Mouse (Mus musculus) frontal cortex, postnatal 25 days (tissue): Measurements from ENCODE around the gene Usp12.
A peak's percentile ranks its signal among the peaks of the same experiment; 100 is the strongest.

Source experiments
- DNase-seq, 2 experiments: peaks; one replicate each; pipeline ENCODE4 v3.0.0; 2022; ENCODE audit warnings: low spot score in 2 of 2

Gene Usp12

DNA sequence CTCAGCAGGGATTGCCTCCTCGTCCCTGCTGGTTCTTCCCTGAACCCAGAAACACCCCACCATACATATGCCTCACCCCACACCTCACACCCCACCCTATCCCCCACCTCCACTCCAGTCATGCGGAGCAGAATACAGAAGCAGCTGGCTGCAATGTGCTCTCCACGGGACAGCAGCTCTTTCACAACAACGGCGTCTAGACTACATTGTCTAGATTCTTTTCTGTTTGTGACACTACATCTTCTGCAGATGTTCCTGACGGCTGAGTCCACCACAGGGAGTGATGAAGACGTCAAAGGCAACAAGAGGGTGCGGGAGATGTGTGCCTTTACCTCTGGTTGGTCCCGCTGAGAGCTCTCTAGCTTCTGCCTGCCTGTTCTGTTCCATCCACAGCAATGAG lies 3.2 kb upstream of the Usp12 start:
- DNase-seq: no peak

DNA sequence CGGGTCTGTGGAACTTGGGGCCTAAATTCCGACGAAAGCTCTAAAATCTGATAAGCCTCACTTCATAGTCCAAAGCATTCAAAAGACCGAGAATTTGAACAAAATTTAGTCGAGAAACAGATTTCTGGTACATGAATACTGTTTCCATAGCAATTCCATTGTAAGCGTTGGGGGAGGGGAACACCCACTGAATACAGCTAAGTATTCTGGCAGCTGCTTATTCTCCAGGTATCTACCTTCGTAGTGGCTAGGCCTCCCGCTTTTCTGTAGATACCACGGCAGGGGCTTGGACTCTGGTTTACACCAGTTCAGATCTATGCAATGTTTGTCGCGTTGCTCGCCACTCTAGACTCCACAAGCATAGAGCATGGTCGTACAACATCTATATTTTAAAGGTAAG lies 922 bp upstream of the Usp12 start:
- no peak for DNase-seq

DNA sequence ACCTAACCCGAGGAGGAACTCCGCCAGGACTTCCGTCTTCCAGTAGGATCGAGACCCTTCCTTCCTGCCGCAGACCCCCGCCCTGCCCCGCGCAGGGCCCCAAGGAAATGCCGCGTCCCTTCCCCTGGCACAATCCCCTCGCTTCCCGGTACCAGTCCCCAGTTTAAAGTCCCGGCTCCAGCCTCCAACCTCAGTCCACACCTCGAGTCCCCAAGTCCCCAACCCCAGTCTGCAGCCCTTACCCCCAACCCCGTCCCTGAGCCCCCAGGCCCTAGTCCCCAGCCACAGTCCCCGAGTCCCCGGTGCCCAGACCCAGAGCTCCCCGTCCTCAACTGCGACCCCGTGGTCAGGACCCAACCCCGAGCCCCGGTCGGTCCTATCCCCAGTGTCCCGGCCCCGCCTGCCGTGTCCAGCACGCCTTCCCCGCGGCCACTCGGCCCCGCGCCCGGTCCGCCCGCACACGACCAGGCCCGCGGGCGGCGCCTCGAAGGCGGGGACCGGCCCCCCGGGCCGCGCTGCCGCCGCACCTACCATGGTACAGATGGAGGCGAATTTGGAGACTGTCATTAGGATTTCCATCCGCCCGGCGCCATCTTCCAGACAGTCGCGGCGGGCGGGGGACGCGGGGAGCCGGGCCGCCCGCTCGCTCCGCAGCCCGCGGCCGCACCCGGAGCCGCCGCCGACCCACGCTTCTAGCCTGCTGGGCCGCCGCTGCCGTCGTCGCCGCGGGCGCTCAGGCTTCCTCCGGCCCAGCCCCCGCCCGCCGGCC lies 538 bp downstream of the Usp12 start:
- peak in 1 of 2 experiments; percentile 29 for DNase-seq

DNA sequence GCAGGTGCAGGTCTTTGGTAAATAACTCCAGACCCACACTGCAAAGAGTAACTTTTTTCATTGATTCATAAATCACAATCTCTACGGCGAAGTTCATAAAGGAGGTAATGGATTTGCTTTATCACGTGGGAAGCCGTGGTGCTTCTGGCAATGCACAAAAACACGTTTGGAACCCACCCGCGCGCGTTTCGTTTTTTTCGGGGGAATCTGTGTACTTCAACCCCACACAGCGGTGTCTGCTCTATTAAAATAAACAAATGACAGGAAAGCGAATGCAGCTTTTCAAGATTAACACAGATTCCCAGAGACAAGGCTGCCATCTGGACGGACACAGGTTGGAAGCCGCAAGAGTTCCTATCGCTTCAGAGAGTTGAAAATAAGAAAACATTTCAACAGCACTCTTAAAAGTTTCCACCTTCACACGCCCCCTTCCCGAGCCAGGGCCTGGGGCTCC lies 1.1 kb downstream of the Usp12 start:
- no peak for DNase-seq

DNA sequence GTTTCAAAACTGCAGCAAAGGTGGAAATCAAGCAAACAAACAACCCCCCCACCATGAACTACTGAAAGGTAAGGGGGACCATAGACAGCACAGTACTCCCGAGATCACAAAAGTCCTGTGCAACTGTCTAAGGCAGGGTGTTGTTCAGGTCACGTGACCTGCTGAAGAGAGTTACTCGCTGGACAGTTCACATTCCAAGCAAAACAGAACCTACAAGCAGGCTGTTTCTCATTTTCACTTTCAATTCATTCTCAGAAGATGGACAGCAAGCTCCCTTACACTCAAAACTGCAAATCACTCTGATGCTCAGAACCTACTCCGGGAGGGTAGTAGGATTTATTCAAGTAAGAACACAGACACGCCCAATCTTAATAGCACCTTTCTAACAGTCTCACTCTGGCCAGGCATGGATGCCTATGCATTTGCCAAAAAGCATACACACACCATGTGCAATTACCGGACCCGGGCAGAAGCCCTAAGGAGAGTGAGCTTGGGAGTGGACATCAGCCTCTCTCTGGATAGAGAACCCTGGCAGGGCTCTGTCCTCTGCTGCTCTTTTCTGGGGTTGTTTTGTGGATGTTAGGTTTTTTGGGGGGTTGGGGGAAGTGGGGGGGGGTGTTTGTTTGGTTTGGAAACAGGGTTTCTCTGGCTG lies 2.5 kb downstream of the Usp12 start:
- DNase-seq: no peak

DNA sequence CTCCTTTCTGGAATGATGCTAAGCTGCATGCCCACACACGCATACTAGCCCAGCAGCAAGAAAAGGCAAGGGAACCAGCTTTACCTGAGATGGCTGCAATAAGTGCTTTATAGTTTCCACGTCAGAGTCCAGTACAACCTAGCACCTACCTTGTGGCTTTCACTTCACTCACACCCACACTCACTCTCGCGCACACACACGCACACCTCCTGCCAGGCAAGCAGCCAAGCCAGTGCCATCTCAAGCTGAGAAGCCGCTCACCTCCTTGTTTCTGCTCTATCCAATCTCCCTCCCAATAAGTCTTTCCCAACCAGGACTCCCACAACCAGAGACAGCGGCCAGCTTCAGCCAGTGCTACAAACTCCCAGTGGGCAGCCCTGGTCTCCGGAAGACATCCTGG lies 3.9 kb downstream of the Usp12 start:
- no peak for DNase-seq

DNA sequence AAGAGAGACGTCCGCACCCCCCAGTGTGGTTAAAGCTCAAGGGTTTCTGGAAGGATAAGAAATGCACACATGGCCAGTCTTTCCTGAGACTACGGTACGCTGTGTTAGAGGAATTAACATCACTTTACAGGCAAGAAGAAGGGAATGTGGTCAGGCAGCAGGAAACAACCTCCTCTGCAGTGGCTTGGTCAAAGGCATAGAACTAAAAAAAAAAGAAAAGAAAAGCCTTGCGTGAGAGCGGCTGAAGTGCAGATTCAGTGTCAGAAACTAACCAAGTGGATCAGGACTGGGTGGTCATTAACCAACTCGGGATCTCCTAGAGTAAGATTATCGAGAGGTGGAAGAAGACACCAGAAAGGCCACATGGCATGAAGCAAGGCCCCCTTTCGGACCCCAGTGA lies 5.4 kb downstream of the Usp12 start:
- no peak for DNase-seq

DNA sequence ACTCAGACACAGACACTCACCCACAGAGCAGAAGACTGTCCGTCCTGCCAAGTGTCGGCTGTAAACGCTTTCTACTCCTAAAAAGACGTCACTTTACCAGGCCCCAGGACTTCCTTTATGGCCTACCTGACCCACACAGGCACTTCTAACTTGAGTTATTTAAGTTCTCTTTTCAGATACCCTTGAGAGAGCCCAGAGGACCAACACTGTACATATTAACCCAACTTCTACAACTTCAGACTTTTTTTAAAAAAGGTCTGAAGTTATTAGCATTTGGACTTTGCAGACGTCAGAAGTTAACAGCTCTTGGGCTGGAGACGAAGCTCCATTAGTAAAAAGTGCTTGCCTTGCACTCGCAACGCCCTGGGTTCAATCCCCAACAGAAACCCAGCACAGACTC lies 8.7 kb downstream of the Usp12 start:
- DNase-seq: no peak

DNA sequence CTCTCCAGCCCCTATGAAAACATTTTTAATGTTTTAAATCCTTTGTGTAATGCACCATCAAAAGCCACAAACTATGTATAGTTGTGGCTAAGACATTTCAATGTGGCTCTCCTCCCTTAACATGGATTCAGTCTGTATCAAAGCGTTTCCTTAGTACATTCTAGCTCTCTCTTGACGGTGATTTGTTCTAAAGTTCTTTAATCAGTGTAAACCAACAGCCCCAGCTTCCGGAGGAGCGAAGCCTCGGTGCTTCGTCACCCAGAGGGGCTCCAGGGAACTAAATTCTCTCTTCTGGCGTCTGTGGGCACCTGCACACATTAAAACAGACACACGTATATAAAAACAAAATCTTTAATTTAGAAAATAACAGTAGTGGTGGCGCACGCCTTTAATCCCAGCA lies 10.9 kb downstream of the Usp12 start:
- no peak for DNase-seq

DNA sequence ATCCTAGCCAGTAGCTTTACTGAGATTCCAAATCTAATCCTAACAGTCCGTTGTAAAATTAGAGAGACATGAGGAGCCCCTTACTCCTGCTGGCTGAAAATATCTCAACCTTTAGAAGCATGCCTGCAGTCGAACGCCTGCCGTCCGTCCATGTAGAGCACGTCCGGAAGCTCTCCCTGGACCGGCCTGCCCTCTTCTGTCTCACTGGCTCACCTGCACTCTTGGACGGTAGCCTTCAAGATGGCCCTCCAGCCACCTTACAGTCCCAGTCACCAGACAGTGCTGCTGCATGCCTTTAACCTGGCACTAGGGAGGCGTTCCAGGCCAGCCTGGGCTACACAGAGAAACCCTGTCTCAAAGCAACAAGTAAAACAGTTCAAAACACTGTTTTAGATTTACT lies 11.5 kb downstream of the Usp12 start:
- DNase-seq: no peak

DNA sequence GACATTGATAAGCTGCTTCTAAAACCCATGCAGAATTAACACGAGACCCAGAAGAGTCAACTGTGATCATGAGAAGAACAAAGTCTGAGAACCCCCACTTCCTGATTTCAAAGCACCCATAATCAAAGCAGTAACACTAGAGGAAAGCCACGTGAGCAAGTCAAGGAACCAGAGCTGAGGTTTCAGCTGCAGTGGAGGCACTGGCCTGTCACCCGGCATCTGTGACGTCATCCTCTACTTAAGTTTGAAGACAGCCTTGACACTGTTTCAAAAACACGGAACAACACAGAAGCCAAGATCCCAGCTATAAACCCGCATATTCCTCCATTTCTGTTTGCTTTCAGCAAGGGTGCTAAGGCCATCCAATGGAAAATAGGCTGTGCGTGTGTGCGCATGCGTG lies 13.1 kb downstream of the Usp12 start:
- no peak for DNase-seq

DNA sequence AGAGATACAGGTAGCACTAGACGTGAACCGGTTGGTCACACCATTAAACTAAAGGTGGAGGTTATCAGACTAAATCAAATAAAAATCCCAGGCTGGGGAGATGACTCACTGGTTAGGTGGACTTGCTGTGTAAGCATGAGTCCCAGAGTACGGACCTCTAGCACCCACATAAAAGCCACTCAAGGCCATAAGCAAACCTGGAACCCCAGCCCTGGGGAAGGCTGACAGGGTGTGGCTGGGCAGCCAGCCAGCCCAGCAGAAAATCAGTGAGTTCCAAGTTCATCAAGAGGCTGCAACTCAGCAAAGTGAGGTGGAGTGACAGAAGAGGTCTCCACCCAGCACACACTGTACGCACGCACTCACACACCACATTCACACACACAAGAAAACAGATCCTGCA lies 14.9 kb downstream of the Usp12 start:
- DNase-seq: no peak

DNA sequence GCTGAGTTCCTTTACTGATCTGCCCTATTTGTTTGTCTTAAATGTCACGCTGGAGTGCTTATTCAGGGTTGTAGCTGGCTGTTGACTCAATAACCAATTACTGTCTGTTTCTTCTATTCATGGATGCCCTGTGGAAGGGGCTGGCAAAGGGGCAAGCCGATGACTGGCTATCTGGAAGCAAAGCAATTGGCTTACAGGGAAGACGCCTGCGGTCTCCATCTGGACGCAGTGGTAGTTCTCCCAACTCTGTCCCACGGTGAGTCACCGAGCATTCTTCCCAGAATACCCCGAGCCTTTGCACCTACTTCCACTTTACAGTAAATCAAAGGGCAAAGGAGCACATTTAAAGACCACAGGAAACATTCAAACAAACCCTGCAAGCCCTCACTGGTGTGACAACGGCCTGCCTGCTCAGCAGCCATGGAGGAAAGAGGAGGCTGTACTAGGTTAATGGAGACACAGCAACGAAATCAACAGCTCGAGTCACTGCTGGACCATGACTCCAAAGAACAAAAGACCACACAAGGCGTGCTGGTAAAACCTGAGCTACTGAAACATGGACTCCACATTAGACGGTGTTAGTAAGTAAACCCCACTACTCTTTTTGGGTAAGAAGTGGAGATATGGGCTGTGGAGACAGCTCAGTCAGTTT lies 17.7 kb downstream of the Usp12 start:
- DNase-seq: no peak

DNA sequence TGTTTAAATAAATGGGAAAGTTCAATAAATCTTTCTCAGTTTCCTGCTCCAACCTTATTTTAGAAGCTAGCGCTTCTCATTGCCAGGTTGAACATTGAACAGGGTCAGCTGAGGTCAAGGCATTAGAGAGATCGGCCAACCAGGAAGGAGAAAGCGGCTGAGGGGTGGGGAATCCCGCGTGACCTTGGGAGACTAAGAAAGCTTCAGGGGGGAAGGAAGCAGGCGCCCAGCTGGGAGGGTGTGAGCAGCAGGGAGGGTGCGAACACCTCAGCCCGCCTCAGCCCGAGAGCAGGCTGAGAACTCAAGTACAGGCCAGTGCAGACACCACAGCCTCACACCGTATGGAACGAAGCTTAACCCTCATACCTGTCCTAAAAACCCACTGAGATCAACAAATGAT lies 22.8 kb downstream of the Usp12 start:
- no peak for DNase-seq

DNA sequence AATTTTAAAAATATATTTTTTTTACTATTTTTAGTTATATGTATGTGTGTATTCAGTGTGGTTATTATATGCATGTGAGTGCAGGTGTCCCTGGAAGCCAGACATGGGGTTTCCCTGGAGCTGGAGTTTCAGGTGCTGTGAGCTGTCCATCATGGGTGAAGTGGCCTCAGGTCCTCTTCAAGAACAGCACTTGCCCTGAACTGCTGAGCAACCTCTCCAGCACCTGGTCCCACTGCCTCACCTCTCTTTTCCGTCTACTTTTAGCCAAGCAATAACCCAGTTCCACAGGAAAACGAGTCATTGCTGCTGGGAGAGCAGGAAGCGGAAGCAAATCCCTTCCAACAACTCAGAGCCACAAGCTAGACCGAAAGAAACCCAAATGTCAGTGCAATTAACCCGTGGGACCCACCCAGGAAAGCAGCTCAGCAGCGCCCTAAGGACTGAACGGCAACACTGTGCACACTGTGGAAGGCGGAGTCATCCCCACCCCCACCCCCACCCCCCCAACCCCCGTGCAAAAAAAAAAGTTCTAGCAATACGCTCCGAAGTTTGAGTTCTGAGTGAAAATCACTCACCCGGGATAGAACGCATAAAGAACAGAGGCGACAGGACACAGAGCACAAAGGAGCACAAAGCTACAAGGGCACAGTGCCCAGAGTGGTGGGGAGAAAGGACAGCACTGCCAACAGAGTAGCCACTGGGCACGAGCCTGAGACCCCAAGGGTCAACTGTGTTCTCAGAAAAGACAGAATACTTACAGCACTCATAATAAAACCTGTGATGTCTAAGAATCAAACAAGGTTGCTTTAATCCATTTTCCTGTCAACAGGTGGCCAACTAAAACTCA lies 24.6 kb downstream of the Usp12 start:
- DNase-seq: no peak

DNA sequence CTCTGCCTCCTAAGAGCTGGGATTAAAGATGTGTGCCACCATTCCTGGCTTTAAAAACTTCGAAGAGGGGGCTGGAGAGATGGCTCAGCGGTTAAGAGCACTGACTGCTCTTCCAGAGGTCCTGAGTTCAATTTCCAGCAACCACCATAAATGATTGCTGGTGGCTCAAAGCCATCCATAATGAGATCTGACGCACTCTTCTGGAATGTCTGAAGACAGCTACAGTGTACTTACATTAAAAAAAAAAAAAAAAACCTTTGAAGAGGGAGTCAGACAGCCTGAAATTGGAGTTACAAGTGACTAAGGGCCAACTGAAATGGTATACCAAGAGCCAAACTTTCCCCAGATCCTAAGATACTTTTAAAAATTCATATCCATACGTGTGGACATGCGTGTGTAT lies 29.0 kb downstream of the Usp12 start:
- DNase-seq: no peak

DNA sequence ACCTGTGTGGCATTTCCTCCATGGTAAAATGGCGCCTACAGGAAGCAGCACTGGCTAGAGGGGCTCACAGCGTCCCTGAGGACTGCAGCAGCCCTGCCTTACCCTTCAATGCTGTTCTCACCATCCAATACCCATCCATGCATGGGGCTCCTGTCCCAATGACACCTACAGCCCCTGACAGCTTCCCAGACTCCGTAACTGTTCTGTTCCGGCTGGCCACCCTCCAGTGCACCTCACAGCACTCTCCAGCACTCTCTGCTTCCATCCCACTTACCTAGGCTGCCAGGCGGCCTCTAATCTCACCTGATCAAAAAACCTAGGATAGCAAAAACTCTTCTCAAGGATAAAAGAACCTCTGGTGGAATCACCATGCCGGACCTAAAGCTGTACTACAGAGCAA lies 35.6 kb downstream of the Usp12 start:
- DNase-seq: no peak

DNA sequence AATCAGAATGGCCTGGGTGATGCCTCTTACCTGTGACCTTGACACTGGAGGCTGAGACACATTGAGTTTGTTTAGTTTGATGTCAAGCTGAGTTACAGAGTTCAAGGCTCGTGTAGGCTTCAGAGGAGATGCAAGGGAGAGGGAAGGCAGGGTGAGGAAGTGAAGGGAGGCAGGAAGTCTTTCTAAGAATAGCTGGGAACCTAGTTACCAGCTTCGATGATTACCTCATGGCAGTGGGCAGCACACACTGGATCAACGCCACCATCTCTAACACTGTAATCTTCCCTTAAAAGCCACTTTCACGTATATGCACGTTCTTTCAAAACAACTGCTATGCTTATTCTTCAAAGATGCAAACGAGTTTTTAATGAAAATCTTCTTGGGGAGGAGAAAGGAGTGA lies 36.9 kb downstream of the Usp12 start:
- no peak for DNase-seq

DNA sequence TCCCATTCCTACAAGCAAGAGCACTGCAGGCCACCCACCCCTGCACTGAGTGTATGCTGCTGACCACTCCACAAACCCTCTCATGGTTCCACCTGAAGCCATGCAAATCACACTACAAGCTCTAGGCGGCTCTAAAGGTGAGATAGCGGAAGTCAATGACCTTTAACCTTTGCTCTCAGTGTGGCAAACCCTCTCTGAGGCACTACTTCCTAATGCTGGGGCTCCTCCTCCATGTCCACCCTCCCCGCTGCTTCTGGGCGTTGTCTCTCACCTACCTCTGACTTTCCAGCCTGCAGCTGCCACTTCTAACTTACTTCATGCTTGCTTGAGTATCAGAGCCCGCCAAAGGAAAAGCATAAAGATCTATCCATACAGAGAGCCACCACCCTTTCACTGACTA lies 37.5 kb downstream of the Usp12 start:
- DNase-seq: no peak

DNA sequence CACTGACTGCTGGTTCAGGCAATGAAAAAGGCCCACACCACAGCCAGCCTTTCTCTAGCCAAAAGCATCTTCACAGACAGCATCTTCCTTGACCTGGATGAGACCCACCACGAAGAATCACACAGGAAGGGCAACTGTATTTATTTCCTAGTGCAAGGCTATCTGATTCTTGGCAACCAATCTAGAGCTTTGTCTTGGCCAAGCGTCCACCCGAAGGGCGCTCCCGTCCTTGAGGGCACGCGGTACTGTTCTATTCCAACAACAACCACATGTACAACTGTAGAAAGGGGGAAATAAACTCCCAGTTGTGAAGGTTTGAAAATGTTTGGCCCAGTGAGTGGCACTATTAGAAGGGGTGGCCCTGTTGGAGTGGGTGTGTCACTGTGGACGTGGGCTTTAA lies 41.6 kb downstream of the Usp12 start:
- no peak for DNase-seq

DNA sequence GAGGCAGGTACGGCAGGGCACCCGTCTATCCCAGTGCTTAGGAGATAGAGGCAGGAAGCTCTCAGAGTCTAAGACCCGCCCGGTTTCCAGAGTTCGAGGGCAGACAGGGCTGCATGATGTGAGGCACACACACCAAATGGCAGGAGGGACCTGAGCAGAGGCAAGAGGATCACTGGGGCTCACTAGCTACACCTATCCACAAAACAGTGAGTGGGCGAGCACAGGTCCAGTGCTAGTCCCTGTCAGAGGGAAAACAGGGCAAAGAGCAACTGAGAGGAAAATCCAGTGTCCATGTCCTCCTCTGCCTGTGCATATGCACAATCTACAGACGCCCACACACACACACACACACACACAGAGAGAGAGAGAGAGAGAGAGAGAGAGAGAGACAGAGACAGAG lies 43.8 kb downstream of the Usp12 start:
- DNase-seq: no peak

DNA sequence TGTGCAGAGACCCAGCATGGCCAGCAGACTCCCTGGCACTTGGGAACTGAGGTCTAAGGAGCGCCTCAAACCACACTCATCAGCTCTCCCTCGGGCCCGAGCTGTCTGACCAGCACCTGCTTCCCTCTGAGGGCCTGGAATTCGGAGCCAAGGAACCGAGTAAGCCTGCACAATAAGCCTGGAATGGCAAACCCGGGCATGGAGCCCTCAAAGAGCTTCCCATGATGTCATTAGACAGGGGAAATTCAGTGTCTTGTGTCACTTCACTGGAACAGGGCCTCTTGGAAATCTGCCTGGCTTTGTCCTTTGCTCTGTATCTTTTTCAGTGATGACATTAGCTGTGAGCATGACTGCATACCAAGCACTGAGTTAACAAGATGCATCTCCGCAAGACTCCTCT lies 44.5 kb downstream of the Usp12 start:
- DNase-seq: no peak
